Mouse (Mus musculus) ovary, postnatal 36 days (tissue): ENCODE measurements around the gene Brwd1.
"Not testable (repeated sequence)": the region's sequence is repeated elsewhere in the genome, so short reads cannot be mapped to it uniquely, and the experiment has no call there.

Experiments used
- DNase-seq: peaks from one replicate; pipeline ENCODE4 v3.0.0; 2022; ENCODE audit warnings: low spot score, mixed read lengths

Gene Brwd1

GRCm38 (mm10) chr16:96082301-96083178 lies at the start of gene Brwd1:
Brwd1 (minus strand) TSS chr16:96082526.
- DNase-seq = peak; percentile 93

- no peak for DNase-seq
These were observed 46.1 kb upstream of the Brwd1 start for GRCm38 (mm10) chr16:96128466-96128865.

- DNase-seq = peak; percentile 98
These were observed 45.5 kb upstream of the Brwd1 start, which contains the start of gene Hmgn1 for GRCm38 (mm10) chr16:96127657-96128344. Hmgn1 (minus strand) TSS chr16:96127729.

DNA sequence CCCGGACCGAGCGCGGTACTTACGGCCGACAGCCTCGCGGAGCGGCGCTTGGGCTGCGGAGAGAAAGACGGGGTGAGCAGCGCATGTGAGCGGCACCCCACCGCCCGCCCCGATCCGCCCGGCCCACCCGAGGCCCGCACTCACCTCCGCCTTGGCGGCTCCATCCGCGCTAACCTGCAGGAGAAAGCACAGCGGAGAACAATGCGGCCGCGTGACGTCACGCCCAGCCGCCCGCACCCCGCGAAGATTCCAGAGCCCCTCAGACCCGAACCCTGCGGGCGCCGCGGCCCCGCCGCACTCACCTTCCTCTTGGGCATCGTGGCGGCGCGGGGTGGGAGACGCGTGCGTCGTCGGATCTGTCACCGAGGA lies 44.9 kb upstream of the Brwd1 start:
- no peak for DNase-seq

GRCm38 (mm10) chr16:96126684-96127171 lies 44.4 kb upstream of the Brwd1 start:
- no peak for DNase-seq

DNA sequence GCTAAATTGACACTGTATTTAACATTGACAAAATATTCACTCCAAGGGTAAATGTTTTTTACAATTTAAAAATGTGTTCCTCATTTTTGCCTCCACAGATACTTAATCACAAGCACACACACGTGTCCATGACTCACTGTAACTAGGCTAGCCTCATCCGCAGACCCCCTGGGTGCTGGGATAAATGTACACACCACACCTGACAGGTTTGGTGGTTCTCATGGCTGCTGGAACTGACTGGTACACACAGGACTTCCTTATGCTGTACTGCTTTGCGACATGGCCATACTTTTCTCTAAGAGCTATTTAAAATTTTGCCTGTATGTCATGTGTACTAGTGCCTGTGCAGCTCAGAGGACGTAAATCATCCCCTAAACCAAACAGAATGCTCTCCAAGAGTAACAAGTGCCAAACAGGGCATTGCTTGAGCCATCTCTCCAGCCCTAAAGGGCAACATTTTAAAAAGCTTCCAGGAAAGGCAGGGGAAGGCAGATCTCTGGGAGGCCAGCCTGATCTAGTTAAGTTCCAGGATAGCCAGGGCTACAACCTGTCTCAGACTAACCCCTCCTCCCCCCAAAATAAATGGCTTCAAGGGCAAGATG lies 37.8 kb upstream of the Brwd1 start:
- DNase-seq = no peak

DNA sequence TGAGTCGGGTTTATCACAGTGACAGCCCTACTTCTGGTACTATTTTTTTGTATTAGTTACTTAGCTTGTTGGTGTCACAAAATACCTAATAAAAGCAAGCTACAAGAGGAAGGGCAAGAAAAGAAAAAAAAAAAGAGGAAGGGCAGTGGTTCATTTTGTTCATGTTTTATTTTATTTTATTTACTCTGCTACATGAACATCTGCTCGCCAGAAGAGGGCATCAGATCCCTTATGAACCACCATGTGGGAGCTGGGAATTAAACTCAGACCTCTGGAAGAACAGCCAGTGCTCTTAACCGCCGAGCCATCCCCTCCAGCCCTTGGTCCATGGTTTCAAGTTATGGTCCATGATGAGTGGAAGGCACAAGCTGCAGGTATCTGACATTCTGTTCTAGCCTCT lies 32.4 kb upstream of the Brwd1 start:
- DNase-seq = no peak

GRCm38 (mm10) chr16:96112769-96113168 lies 30.4 kb upstream of the Brwd1 start:
- DNase-seq = no peak

- no peak for DNase-seq
These were observed 28.5 kb upstream of the Brwd1 start for GRCm38 (mm10) chr16:96110655-96111345.

GRCm38 (mm10) chr16:96109673-96110072 lies 27.3 kb upstream of the Brwd1 start:
- DNase-seq = no peak

DNA sequence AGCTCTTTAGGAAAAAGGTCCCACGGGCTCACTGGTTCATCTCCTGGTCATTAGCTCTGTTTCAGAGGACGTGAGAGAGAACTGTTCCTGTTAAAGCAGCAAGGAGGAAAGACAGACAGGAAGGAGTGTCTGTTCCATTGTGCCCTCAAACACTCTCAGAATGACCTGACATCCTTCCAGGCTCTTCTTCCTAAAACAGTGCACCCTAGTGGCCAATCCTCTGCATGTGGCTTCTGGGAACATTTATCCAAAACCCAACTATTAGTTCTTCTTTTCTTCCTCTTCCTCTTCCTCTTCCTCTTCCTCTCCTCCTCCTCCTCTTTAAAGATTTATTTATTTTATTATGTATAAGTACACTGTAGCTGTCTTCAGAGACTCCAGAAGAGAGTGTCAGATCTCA lies 20.7 kb upstream of the Brwd1 start:
- no peak for DNase-seq

- not testable (repeated sequence) for DNase-seq
These were observed 15.5 kb upstream of the Brwd1 start for GRCm38 (mm10) chr16:96097811-96098210.

DNA sequence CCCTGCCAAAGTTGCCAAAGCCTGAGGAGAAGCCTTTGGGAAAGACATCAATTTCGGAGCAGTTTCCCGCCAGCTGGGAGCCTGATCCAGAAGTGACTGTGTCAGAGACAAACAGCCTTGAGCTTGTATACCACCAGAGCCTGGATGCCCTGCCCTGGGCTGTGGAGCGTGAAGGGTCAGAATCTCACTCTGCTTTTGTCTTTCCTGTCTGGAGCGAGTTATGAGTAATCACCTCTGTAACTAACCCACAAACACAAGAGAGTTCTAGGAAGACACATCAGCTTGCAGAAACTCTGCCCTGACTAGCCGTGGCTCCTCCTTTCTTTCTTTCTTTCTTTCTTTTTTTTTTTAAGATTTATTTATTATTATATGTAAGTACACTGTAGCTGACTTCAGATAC lies 13.6 kb upstream of the Brwd1 start:
- no peak for DNase-seq

DNA sequence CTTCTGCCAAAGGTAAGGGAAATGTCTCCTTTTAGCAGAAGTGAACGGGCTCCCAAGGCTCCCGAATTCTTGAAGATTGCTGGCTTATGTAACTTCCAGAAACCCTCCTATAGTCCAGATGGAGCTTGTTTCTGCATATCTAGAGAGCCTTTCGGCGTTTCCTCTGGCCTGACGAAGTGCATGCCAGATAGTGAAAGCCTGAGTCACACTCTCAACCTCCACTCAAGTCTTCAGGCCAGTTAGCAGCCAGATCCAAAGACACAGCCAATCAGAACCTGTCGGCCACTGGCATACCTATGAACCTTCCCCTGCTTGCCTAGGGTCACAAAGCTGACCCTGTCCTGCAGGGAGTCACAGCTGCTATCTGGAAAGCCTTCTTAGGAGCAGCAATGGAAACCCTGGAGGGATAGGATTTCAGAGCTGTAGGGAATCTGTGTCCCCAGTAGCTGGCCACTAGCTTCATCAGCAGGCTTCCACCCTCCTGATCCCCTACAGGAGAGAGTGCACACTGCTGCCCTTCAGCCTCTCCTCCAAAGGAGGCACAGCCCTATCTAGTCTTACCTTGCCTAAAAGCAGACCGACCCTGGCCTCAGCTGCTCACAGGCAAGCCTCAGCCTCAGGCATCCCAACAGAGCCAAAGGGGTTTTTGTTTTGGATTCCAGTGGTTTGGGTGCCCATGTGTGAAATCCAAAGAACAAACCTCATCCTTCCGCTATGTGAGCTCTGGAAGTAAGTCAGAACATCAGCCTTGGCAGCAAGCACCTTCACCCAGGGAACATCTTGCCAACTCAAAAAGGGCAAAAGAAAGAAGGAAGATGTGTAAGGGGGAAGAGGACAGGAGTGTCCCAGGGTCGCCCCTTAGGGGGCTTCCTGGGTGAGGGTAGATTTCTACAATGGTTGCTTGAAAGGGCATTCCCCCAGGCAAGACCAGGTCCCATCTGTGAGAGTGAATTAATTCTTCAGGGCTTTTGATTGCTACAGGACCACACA lies 9.5 kb upstream of the Brwd1 start:
- no peak for DNase-seq

GRCm38 (mm10) chr16:96088120-96088519 lies 5.8 kb upstream of the Brwd1 start:
- no peak for DNase-seq

- no peak for DNase-seq
These were observed 5.1 kb upstream of the Brwd1 start for GRCm38 (mm10) chr16:96087436-96087835.

GRCm38 (mm10) chr16:96087001-96087400 lies 4.7 kb upstream of the Brwd1 start:
- DNase-seq = no peak

- no peak for DNase-seq
These were observed 3.3 kb upstream of the Brwd1 start for GRCm38 (mm10) chr16:96085597-96085996.

DNA sequence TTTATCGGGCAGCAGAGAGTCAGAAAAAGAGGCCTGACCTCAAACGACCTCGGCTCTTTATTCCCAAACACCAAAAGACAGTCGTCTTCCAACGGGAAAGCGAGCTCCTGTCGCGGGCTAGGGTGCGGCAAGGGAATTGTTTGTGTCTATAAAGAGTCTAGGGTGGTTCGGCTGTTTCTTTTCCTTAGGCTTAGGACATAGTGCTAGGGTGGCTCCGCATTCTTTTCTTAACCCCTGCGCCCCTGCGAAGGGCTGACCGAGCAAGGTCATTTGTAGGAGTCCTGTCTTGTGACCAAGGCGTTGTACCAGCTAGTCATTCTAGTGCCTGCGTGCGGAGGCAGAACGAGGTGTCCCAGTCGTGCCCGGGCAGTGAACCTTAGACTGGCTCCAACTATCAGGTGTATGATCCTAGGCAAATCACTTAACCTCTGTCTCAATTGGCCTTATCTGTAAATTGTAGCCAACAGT lies 887 bp upstream of the Brwd1 start:
- peak; percentile 39 for DNase-seq

GRCm38 (mm10) chr16:96081742-96082241 lies 534 bp downstream of the Brwd1 start:
- DNase-seq = peak; percentile 71

- DNase-seq = peak; percentile 88
These were observed 995 bp downstream of the Brwd1 start for GRCm38 (mm10) chr16:96081331-96081730.
